Mouse (Mus musculus) monocyte, adult 5-6 weeks (primary cell): ENCODE results near the gene Gjd3. TPM values are rescaled to one million over a fixed set of nuclear protein-coding genes. Genes with fewer than 3 reads are reported as not detected.

Experiments
- ATAC-seq: fragments of 153-309, 156-312 bp; replicated peaks from 2 replicates; pipeline ENCODE4 v1.8.0; 2017; ENCODE audit warnings: mild to moderate bottlenecking; ENCODE audit not compliant: low TSS enrichment, insufficient number of reproducible peaks, severe bottlenecking, poor library complexity, low FRiP score
- total RNA-seq: library from RNA; stranded (forward); fragments of 200-1000, 200-491, 200-594 nt; gene quantifications from 3 replicates; pipeline ENCODE4 v1.2.3, GENCODE M21; 2017

Gjd3 gene
- total RNA-seq, 1 experiment from 2014 or later, result not detected

- ATAC-seq, result no peak
These were observed 30.7 kb downstream of the Gjd3 start for GRCm38 (mm10) chr11:98952111-98952510.

- no peak for ATAC-seq
These were observed 31.6 kb downstream of the Gjd3 start for GRCm38 (mm10) chr11:98951026-98951906.

- ATAC-seq, result no peak
These were observed 32.3 kb downstream of the Gjd3 start for GRCm38 (mm10) chr11:98950484-98950883.

- no peak for ATAC-seq
These were observed 32.8 kb downstream of the Gjd3 start for GRCm38 (mm10) chr11:98949958-98950460.

GRCm38 (mm10) chr11:98949242-98949957 is 33.4 kb downstream of the Gjd3 start:
- peak; percentile 10; the same call in 1 of the 2 replicates for ATAC-seq

GRCm38 (mm10) chr11:98947969-98948569 is 34.7 kb downstream of the Gjd3 start:
- peak; percentile 28 for ATAC-seq

- no peak for ATAC-seq
These were observed 37.2 kb downstream of the Gjd3 start for GRCm38 (mm10) chr11:98945605-98945977.

- no peak for ATAC-seq
These were observed 37.8 kb downstream of the Gjd3 start for GRCm38 (mm10) chr11:98944897-98945604.

- no peak for ATAC-seq
These were observed 38.9 kb downstream of the Gjd3 start for GRCm38 (mm10) chr11:98943741-98944461.

GRCm38 (mm10) chr11:98942923-98943641 is 39.7 kb downstream of the Gjd3 start:
- ATAC-seq, result peak; percentile 8; the same call in 1 of the 2 replicates

- no peak for ATAC-seq
These were observed 40.3 kb downstream of the Gjd3 start for GRCm38 (mm10) chr11:98942555-98942922.

GRCm38 (mm10) chr11:98941826-98942550 is 40.8 kb downstream of the Gjd3 start:
- ATAC-seq, result peak; percentile 60

- no peak for ATAC-seq
These were observed 41.4 kb downstream of the Gjd3 start for GRCm38 (mm10) chr11:98941341-98941825.

- no peak for ATAC-seq
These were observed 42.0 kb downstream of the Gjd3 start for GRCm38 (mm10) chr11:98940776-98941175.

GRCm38 (mm10) chr11:98939953-98940641 is 42.7 kb downstream of the Gjd3 start:
- no peak for ATAC-seq
